In genomic region chrX:47912306-47912792, GRCm38 (mm10) we compare ENCODE assay signal across 8 mouse cellular contexts. TPM values are rescaled to one million over a fixed set of nuclear protein-coding genes. Genes with fewer than 3 reads are reported as not detected.
A peak's percentile ranks its signal among the peaks of the same experiment; 100 is the strongest.
DNase-seq lines count a peak whose midpoint lies in the region; ATAC-seq and TF ChIP-seq lines count a peak whose summit lies in the region.

Gene Ocrl, plus strand, starts transcription at chrX:47912387.

- no peaks in the 10 kb centered on the region for H3K27me3 ChIP-seq in hindbrain, embryonic 16.5 days (replicated peaks; ENCODE audit: control insufficient read depth, insufficient read depth, low read length)

- peak; percentile 72 for DNase-seq in adipocyte (ENCODE audit: low spot score)
- DNase-seq in gastrocnemius, adult 8-10 months (ENCODE audit: low spot score in 2 of 2): peak; percentile 29 to 32
- peak; percentile 60 to 62 for DNase-seq in left cerebral cortex, adult 18-20 months (ENCODE audit: low spot score in 2 of 2)
- DNase-seq in lung, postnatal 4 days: peak; percentile 79 to 82
- DNase-seq in retina, postnatal 1 day: peak; percentile 81
- DNase-seq in urinary bladder, adult 2 months (ENCODE audit: low spot score): peak; percentile 51

- peak within 1 kb of the TSS; percentile 83; the same call in 1 of the 2 replicates for H3K27ac ChIP-seq in cortical plate, adult 2 months (ENCODE audit: insufficient read depth, low read length)
- peak within 1 kb of the TSS; percentile 81 for H3K27ac ChIP-seq in hindbrain, embryonic 16.5 days (ENCODE audit: low read depth, low read length)

- ATAC-seq in hindbrain, embryonic 16.5 days: peak; percentile 94

- TF ChIP-seq CTCF in cortical plate, adult 2 months (IDR thresholded peaks at IDR 0.05; ENCODE audit: extremely low read depth, insufficient read depth, low read length): peak; percentile 47

- H3K4me1 ChIP-seq in cortical plate, adult 2 months (ENCODE audit: control insufficient read depth, insufficient read depth, low read length): no peaks in the 10 kb centered on the region; the same call in 1 of the 2 replicates
- H3K4me1 ChIP-seq in hindbrain, embryonic 16.5 days (ENCODE audit: control insufficient read depth, insufficient read depth, low read depth, low read length): no peaks in the 10 kb centered on the region; the same call in 1 of the 2 replicates

- WGBS in hindbrain, embryonic 16.5 days: 15% methylated on average over 28 of the region's 35 CpGs

- H3K36me3 ChIP-seq in hindbrain, embryonic 16.5 days (ENCODE audit: control insufficient read depth, insufficient read depth, low read length): no peaks in the 10 kb centered on the region

- TF ChIP-seq POLR2A in cortical plate, adult 2 months (IDR thresholded peaks at IDR 0.05; ENCODE audit: extremely low read depth, insufficient read depth, low read length): no peak

- H3K9ac ChIP-seq in hindbrain, embryonic 16.5 days (ENCODE audit: low read depth, low read length): peak within 1 kb of the TSS; percentile 82

- H3K9me3 ChIP-seq in hindbrain, embryonic 16.5 days (ENCODE audit: control insufficient read depth, low read length): no peaks in the 10 kb centered on the region

- H3K4me2 ChIP-seq in hindbrain, embryonic 16.5 days (ENCODE audit: low read length): peak within 1 kb of the TSS; percentile 69

- peak within 1 kb of the TSS; percentile 86 for H3K4me3 ChIP-seq in cortical plate, adult 2 months (ENCODE audit: insufficient read depth, low read length)
- peak within 1 kb of the TSS; percentile 70 for H3K4me3 ChIP-seq in hindbrain, embryonic 16.5 days (ENCODE audit: low read length)

RNA-seq across cellular contexts. Expression of gene Ocrl, which starts in this region (rescaled TPM):
- 54.7 and 57.0 TPM in 2 replicates for polyA plus RNA-seq in cortical plate, adult 2 months (2012; rRNA removed)
- 10 to 100 TPM; 12.5 to 18.1 (median 13.1) TPM for total RNA-seq in gastrocnemius, adult 8-10 months (2022)
- polyA plus RNA-seq in hindbrain, embryonic 16.5 days (2015; fragmentation: Nextera tagmentation; extraction: Ambion mirVana): 30.8 and 33.9 TPM in 2 replicates
- total RNA-seq in left cerebral cortex, adult 18-20 months (2021): 10 to 100 TPM; 47.8 to 52.8 TPM
- polyA plus RNA-seq in urinary bladder, adult 2 months (2012; rRNA removed): 36.0 and 38.6 TPM in 2 replicates

Comparison
In these comparisons a context has a peak if more than half of its experiments do, and no peak if none do; other contexts are left out.
1. Peak in every context shown above with its lines: DNase-seq, ATAC-seq, H3K4me3 ChIP-seq and H3K27ac ChIP-seq.
2. DNase-seq: peak in every context shown above with its lines; median percentile 81 in retina, postnatal 1 day; 80 in lung, postnatal 4 days; 72 in adipocyte; 61 in left cerebral cortex, adult 18-20 months; 51 in urinary bladder, adult 2 months; 30 in gastrocnemius, adult 8-10 months.